Mouse (Mus musculus): ENCODE results near the gene Fmnl2.

DNA sequence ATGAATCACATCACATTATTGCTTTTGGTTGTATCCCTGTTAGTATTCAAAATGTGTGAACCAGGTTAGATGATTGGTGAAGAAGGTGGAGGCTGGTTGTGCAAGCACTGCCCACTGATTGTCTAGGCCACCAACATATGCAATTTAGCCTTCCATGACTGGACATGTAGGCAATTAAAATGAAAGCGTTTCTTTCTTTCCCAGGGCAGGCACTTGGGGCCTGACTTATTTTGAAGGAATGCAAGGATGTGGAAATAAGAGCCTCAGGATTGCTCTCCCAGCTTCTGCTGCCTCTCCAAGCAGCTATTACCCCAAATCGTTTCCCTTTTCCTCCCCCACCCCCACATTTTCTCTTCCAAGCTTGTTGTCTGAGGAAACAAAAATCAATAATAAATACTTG lies 29.6 kb downstream of the Fmnl2 start:
- TF ChIP-seq GATA1 (IDR thresholded peaks at IDR 0.05; ENCODE audit: low read length), result no peak
- TF ChIP-seq TAL1 (IDR thresholded peaks at IDR 0.05; ENCODE audit: low read length), result no peak
